ENCODE assay signal across 8 mouse cellular contexts in genomic region chr13:23561883-23562659, GRCm38 (mm10). TPM values are rescaled to one million over a fixed set of nuclear protein-coding genes. Genes with fewer than 3 reads are reported as not detected.
DNase-seq lines count a peak whose midpoint lies in the region; ATAC-seq lines count a peak whose summit lies in the region.
"Not testable (repeated sequence)": the region's sequence is repeated elsewhere in the genome, so short reads cannot be mapped to it uniquely, and the experiment has no call there.

TSS of gene Hist1h3e (minus strand) at chr13:23562369.

- peak within 1 kb of the TSS; percentile 97 for H3K27ac ChIP-seq in hindbrain, embryonic 15.5 days (replicated peaks)

- peak within 1 kb of the TSS; percentile 49 for H3K4me3 ChIP-seq in hindbrain, embryonic 15.5 days

- H3K36me3 ChIP-seq in hindbrain, embryonic 15.5 days, result not testable (repeated sequence)

- not testable (repeated sequence) for H3K9me3 ChIP-seq in hindbrain, embryonic 15.5 days

- under 1% methylated on average over 53 of the region's 67 CpGs for WGBS in hindbrain, embryonic 15.5 days

- peak; percentile 99 for DNase-seq in R1 (ENCODE audit: low read depth, low spot score)
- DNase-seq in cerebellum, postnatal 36 days, result peak; percentile 86 to 89
- DNase-seq in frontal cortex, postnatal 36 days (ENCODE audit: low spot score in 2 of 2), result peak; percentile 96 to 98
- peak; percentile 95 for DNase-seq in left cerebral cortex, adult 11 months (ENCODE audit: low spot score)
- peak; percentile 95 to 96 for DNase-seq in lung, postnatal 4 days
- peak; percentile 95 for DNase-seq in retina, postnatal 7 days (ENCODE audit: low read depth, low spot score)
- DNase-seq in urinary bladder, adult 2 months (ENCODE audit: low spot score), result peak; percentile 90

- peak within 1 kb of the TSS; percentile 58 for H3K9ac ChIP-seq in hindbrain, embryonic 15.5 days

- not testable (repeated sequence) for H3K4me1 ChIP-seq in hindbrain, embryonic 15.5 days (replicated peaks)

- not testable (repeated sequence) for H3K27me3 ChIP-seq in hindbrain, embryonic 15.5 days

- ATAC-seq in hindbrain, embryonic 15.5 days (ENCODE audit: low FRiP score, low read depth), result peak; percentile 97

- peak within 1 kb of the TSS; percentile 78 for H3K4me2 ChIP-seq in hindbrain, embryonic 15.5 days

RNA-seq across cellular contexts. Expression of gene Hist1h3e, which starts in this region (rescaled TPM):
- polyA plus RNA-seq in hindbrain, embryonic 15.5 days (2015; fragmentation: Nextera tagmentation; extraction: Ambion mirVana), result 1.5 and 2.0 TPM in 2 replicates
- 0.83 and 1.6 TPM in 2 replicates for polyA plus RNA-seq in urinary bladder, adult 2 months (2012; rRNA removed)

Comparison
In these comparisons a context has a peak if more than half of its experiments do, and no peak if none do; other contexts are left out.
1. Peak in every context shown above with its lines: DNase-seq, ATAC-seq, H3K4me3 ChIP-seq and H3K27ac ChIP-seq.